Comparison of ENCODE assay signal across 8 mouse cellular contexts in genomic region chr3:88552676-88553524, GRCm38 (mm10). TPM values are rescaled to one million over a fixed set of nuclear protein-coding genes. Genes with fewer than 3 reads are reported as not detected.
A peak's percentile ranks its signal among the peaks of the same experiment; 100 is the strongest.
DNase-seq lines count a peak whose midpoint lies in the region; ATAC-seq lines count a peak whose summit lies in the region.

Gene Lamtor2, minus strand, starts transcription at chr3:88553074.

- peaks cover 20% of the 10 kb centered on the region for H3K4me1 ChIP-seq in hindbrain, embryonic 16.5 days (ENCODE audit: control insufficient read depth, insufficient read depth, low read depth, low read length)

- DNase-seq in WW6 (ENCODE audit: low read depth, low spot score): peak; percentile 93
- DNase-seq in cerebellum, postnatal 4 days (ENCODE audit: low spot score in 2 of 2): peak; percentile 93 to 98
- DNase-seq in gastrocnemius, adult 18-20 months (ENCODE audit: low spot score): peak; percentile 99
- peak; percentile 98 to 99 for DNase-seq in left cerebral cortex, adult 18-20 months (ENCODE audit: low spot score in 2 of 2)
- DNase-seq in right cerebral cortex, adult 18-20 months: peak; percentile 98
- peak; percentile 86 for DNase-seq in urinary bladder, postnatal 10 days (ENCODE audit: low spot score)

- peak within 1 kb of the TSS; percentile 78 for H3K4me3 ChIP-seq in hindbrain, embryonic 16.5 days (ENCODE audit: low read length)
- H3K4me3 ChIP-seq in macrophage (ENCODE audit: inconsistent target): peak within 1 kb of the TSS; percentile 91

- WGBS in hindbrain, embryonic 16.5 days: under 1% methylated on average over 48 of the region's 48 CpGs
- WGBS in macrophage (ENCODE audit: missing documents): under 1% methylated on average over 48 of the region's 48 CpGs

- no peaks in the 10 kb centered on the region for H3K27me3 ChIP-seq in hindbrain, embryonic 16.5 days (replicated peaks; ENCODE audit: control insufficient read depth, insufficient read depth, low read length)

- H3K9ac ChIP-seq in hindbrain, embryonic 16.5 days (ENCODE audit: low read depth, low read length): peak within 1 kb of the TSS; percentile 96

- peak within 1 kb of the TSS; percentile 94 for H3K27ac ChIP-seq in hindbrain, embryonic 16.5 days (ENCODE audit: low read depth, low read length)
- H3K27ac ChIP-seq in macrophage: peak within 1 kb of the TSS; percentile 84

- peaks cover 30% of the 10 kb centered on the region for H3K79me2 ChIP-seq in macrophage (ENCODE audit: inconsistent target)

- H3K9me3 ChIP-seq in hindbrain, embryonic 16.5 days (ENCODE audit: control insufficient read depth, low read length): no peaks in the 10 kb centered on the region

- peaks cover 7% of the 10 kb centered on the region for H3K36me3 ChIP-seq in hindbrain, embryonic 16.5 days (ENCODE audit: control insufficient read depth, insufficient read depth, low read length)
- H3K36me3 ChIP-seq in macrophage (ENCODE audit: inconsistent target): peaks cover 10% of the 10 kb centered on the region; the same call in 1 of the 2 replicates

- peak within 1 kb of the TSS; percentile 91 for H3K4me2 ChIP-seq in hindbrain, embryonic 16.5 days (ENCODE audit: low read length)

- ATAC-seq in hindbrain, embryonic 16.5 days: peak; percentile 93

RNA-seq across cellular contexts. Expression of gene Lamtor2, which starts in this region (rescaled TPM):
- total RNA-seq in gastrocnemius, adult 18-20 months (2021): 10 to 100 TPM; 90.8 to 95.9 TPM
- polyA plus RNA-seq in hindbrain, embryonic 16.5 days (2015; fragmentation: Nextera tagmentation; extraction: Ambion mirVana): 184 and 218 TPM in 2 replicates
- 100 to 1,000 TPM; 104 to 115 TPM for total RNA-seq in left cerebral cortex, adult 18-20 months (2021)
- total RNA-seq in macrophage (2018; cell fraction: chromatin; rRNA removed): 10 to 100 TPM in 7 of 26 experiments, 1 to 10 TPM in 16, not detected in 3; 1.9 to 25.1 (median 4.5) TPM
- 100 to 1,000 TPM in 22 of 26 experiments, 10 to 100 TPM in 4; 84.4 to 168 (median 109) TPM for total RNA-seq in macrophage (2018; cell fraction: cytosol; rRNA removed)
- total RNA-seq in macrophage (2018; cell fraction: nucleus; rRNA removed): 10 to 100 TPM in 24 of 26 experiments, 1 to 10 TPM in 2; 7.2 to 35.9 (median 19.1) TPM
- polyA plus RNA-seq in macrophage (2018): 164 to 206 TPM (median 186 TPM) in 3 replicates

Comparison
In these comparisons a context has a peak if more than half of its experiments do, and no peak if none do; other contexts are left out.
1. Peak in every context shown above with its lines: DNase-seq, ATAC-seq, H3K4me3 ChIP-seq and H3K27ac ChIP-seq.